Mouse (Mus musculus): ENCODE results near the gene Atp9a.

DNA sequence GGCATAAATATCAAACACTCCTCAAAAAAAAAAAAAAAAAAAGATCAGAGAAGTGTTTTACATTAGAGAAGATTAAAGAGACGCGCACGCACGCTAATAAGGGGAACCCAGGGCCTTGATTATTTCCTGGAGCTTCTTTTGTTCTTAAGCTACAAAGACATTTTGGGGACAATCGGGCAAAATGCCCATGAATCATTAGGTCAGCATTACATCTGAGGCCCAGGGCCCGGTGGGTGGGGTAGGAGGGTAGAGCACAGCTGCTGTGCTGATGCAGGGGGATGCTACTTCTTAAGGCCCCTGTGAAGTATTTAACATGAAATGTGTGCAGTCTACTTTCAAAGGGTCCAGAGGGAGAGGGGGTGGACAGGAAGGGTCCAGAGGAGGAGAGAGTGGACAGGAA is 97.4 kb downstream of the Atp9a start:
- TF ChIP-seq POLR2A (IDR thresholded peaks at IDR 0.05; ENCODE audit: extremely low read depth, insufficient read depth, low read length) (no peak), CTCF (IDR thresholded peaks at IDR 0.05; ENCODE audit: extremely low read depth, insufficient read depth, low read length) (no peak)
